Mouse (Mus musculus) hematopoietic multipotent progenitor cell, adult 10-12 weeks (in vitro differentiated cells): Measurements from ENCODE around the gene Clvs2. TPM values are rescaled to one million over a fixed set of nuclear protein-coding genes. Genes with fewer than 3 reads are reported as not detected.

Experiments
- polyA plus RNA-seq: library from polyadenylated mRNA; stranded (reverse); fragments of >175 nt; gene quantifications from 2 replicates; pipeline ENCODE4 v1.2.3, GENCODE M21; 2012; ENCODE audit warnings: low replicate concordance

Clvs2 gene
- polyA plus RNA-seq: not detected in 2 replicates

GRCm38 (mm10) chr10:33624131-33624879 lies at the start of gene Clvs2:
Gene Clvs2, minus strand, starts transcription at chr10:33624769.

Other genes with a start within 250 kb of the Clvs2 start
- not detected in 2 replicates for gene Sult3a2, start 161.9 kb upstream of the Clvs2 start, polyA plus RNA-seq
- not detected in 2 replicates for gene Sult3a1, start 233.0 kb upstream of the Clvs2 start, polyA plus RNA-seq